ENCODE assay signal across 8 mouse cellular contexts in the genomic region with DNA sequence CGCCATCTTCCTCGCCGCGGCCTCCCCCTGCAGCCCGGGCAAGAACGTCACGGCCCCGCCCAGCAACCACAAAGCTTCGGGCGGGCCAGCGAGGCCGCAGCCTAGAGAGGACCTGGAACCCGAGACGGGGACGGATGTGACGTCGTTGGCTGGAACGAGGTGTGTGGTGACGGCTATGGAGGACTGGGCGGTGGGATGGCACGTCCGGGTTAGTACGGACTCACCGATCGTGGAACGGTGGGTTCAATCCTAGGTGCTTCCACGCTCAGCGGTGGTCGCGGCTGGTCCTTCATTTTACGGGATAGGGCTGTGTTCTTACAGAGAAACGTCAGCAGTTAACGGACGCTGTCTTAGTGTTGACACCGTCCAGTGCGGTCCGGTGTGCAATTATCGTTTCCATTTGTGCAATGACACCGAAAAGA. TPM values are rescaled to one million over a fixed set of nuclear protein-coding genes. Genes with fewer than 3 reads are reported as not detected.
DNase-seq lines count a peak whose midpoint lies in the region; ATAC-seq and TF ChIP-seq lines count a peak whose summit lies in the region.

A gene (minus strand): TSS at position 79 of the 422 bp plus-strand sequence.

- peak within 1 kb of the TSS; percentile 76 for H3K4me2 ChIP-seq in forebrain, embryonic 16.5 days (ENCODE audit: low read length)
- peak within 1 kb of the TSS; percentile 82 for H3K4me2 ChIP-seq in lung, embryonic 14.5 days

- ATAC-seq in G1E (ENCODE audit: extremely low read depth, insufficient number of reproducible peaks, low FRiP score, poor library complexity, severe bottlenecking), result peak; percentile 98
- peak; percentile 99 for ATAC-seq in forebrain, embryonic 16.5 days
- peak; percentile 100 for ATAC-seq in lung, embryonic 14.5 days (ENCODE audit: insufficient read depth)

- peak; percentile 92 for DNase-seq in G1E (ENCODE audit: low spot score)
- peak; percentile 98 to 99 for DNase-seq in cerebellum, adult 18-20 months
- peak; percentile 98 for DNase-seq in heart, postnatal 36 days
- DNase-seq in layer of hippocampus, adult 2 months (ENCODE audit: low spot score in 2 of 2), result peak; percentile 98 to 99
- peak; percentile 99 for DNase-seq in lung, embryonic 14.5 days
- DNase-seq in thymus, adult 2 months, result peak; percentile 96

- no peaks in the 10 kb centered on the region for H3K9me3 ChIP-seq in G1E (replicated peaks)
- H3K9me3 ChIP-seq in forebrain, embryonic 16.5 days (ENCODE audit: control insufficient read depth, low read length), result no peaks in the 10 kb centered on the region
- no peaks in the 10 kb centered on the region for H3K9me3 ChIP-seq in lung, embryonic 14.5 days (ENCODE audit: low read depth, low read length)

- H3K9ac ChIP-seq in forebrain, embryonic 16.5 days (replicated peaks; ENCODE audit: low read depth, low read length), result peak within 1 kb of the TSS; percentile 99
- peak within 1 kb of the TSS; percentile 95 for H3K9ac ChIP-seq in lung, embryonic 14.5 days

- TF ChIP-seq POLR2A in olfactory bulb, adult 2 months (IDR thresholded peaks at IDR 0.05; ENCODE audit: insufficient read depth, low read depth, low read length), result peak; percentile 92
- peak; percentile 74; the same call in 1 of the 2 replicates for TF ChIP-seq POLR2A in thymus, adult 2 months (IDR thresholded peaks at IDR 0.05; ENCODE audit: control insufficient read depth, extremely low read depth, insufficient read depth, low read length, poor library complexity)

- H3K4me1 ChIP-seq in G1E (ENCODE audit: insufficient read depth, low read depth, low read length), result peaks cover 43% of the 10 kb centered on the region
- peaks cover 21% of the 10 kb centered on the region for H3K4me1 ChIP-seq in forebrain, embryonic 16.5 days (replicated peaks; ENCODE audit: control insufficient read depth, insufficient read depth, low read length)
- peaks cover 7% of the 10 kb centered on the region for H3K4me1 ChIP-seq in lung, embryonic 14.5 days (ENCODE audit: insufficient read depth)
- H3K4me1 ChIP-seq in olfactory bulb, adult 2 months (ENCODE audit: control insufficient read depth, insufficient read depth, low read length), result no peaks in the 10 kb centered on the region
- H3K4me1 ChIP-seq in thymus, adult 2 months (replicated peaks; ENCODE audit: control insufficient read depth, insufficient read depth, low read length), result no peaks in the 10 kb centered on the region

- H3K36me3 ChIP-seq in G1E (replicated peaks), result peaks cover 60% of the 10 kb centered on the region
- peaks cover 8% of the 10 kb centered on the region for H3K36me3 ChIP-seq in forebrain, embryonic 16.5 days (ENCODE audit: control insufficient read depth, insufficient read depth)
- peaks cover 41% of the 10 kb centered on the region for H3K36me3 ChIP-seq in lung, embryonic 14.5 days (ENCODE audit: insufficient read depth)
- H3K36me3 ChIP-seq in thymus, adult 2 months (ENCODE audit: control insufficient read depth, insufficient read depth, low read length), result peaks cover 19% of the 10 kb centered on the region

- H3K27ac ChIP-seq in forebrain, embryonic 16.5 days (ENCODE audit: low read length), result peak within 1 kb of the TSS; percentile 93
- H3K27ac ChIP-seq in layer of hippocampus, adult 2 months, result peak within 1 kb of the TSS; percentile 98
- H3K27ac ChIP-seq in lung, embryonic 14.5 days (ENCODE audit: low read depth), result peak within 1 kb of the TSS; percentile 90
- peak within 1 kb of the TSS; percentile 95 for H3K27ac ChIP-seq in olfactory bulb, adult 2 months (ENCODE audit: insufficient read depth, low read depth, low read length)
- peak within 1 kb of the TSS; percentile 65; the same call in 1 of the 2 replicates for H3K27ac ChIP-seq in thymus, adult 2 months (ENCODE audit: control insufficient read depth, insufficient read depth, low read length)

- intact Hi-C loops in heart, postnatal 36 days (cut with DNase I), result loop anchor here (2.0 to 5.0 kb wide), 3 partner anchors 45 to 103 kb away; no protein-coding TSS in a partner anchor

- H3K27me3 ChIP-seq in G1E (ENCODE audit: insufficient read depth, low read length), result no peaks in the 10 kb centered on the region
- H3K27me3 ChIP-seq in forebrain, embryonic 16.5 days (replicated peaks; ENCODE audit: control insufficient read depth, insufficient read depth, low read length), result no peaks in the 10 kb centered on the region
- no peaks in the 10 kb centered on the region for H3K27me3 ChIP-seq in lung, embryonic 14.5 days (ENCODE audit: insufficient read depth, low read length)
- no peaks in the 10 kb centered on the region for H3K27me3 ChIP-seq in thymus, adult 2 months (ENCODE audit: control insufficient read depth, insufficient read depth, low read length)

- TF ChIP-seq CTCF in G1E (IDR thresholded peaks at IDR 0.05; ENCODE audit: low read depth, low read length), result no peak
- TF ChIP-seq CTCF in layer of hippocampus, adult 2 months (conservative IDR thresholded peaks at IDR 0.05), result no peak
- no peak for TF ChIP-seq CTCF in lung, embryonic 14.5 days (IDR thresholded peaks at IDR 0.05; ENCODE audit: low read depth)
- TF ChIP-seq CTCF in olfactory bulb, adult 2 months (IDR thresholded peaks at IDR 0.05; ENCODE audit: insufficient read depth, low read depth, low read length), result no peak
- TF ChIP-seq CTCF in thymus, adult 2 months (IDR thresholded peaks at IDR 0.05; ENCODE audit: borderline replicate concordance, control insufficient read depth, extremely low read depth, insufficient read depth, low read length, poor library complexity), result 0 out of 2 replicates have a peak, but pooled peaks have one; percentile 48

- H3K4me3 ChIP-seq in G1E (ENCODE audit: low read depth, low read length), result peak within 1 kb of the TSS; percentile 90
- peak within 1 kb of the TSS; percentile 95 for H3K4me3 ChIP-seq in forebrain, embryonic 16.5 days (replicated peaks; ENCODE audit: low read length)
- peak within 1 kb of the TSS; percentile 84 for H3K4me3 ChIP-seq in layer of hippocampus, adult 2 months
- H3K4me3 ChIP-seq in lung, embryonic 14.5 days (ENCODE audit: low read depth, low read length), result peak within 1 kb of the TSS; percentile 96
- peak within 1 kb of the TSS; percentile 76 for H3K4me3 ChIP-seq in olfactory bulb, adult 2 months (ENCODE audit: insufficient read depth, low read depth, low read length)
- peak within 1 kb of the TSS; percentile 63 for H3K4me3 ChIP-seq in thymus, adult 2 months (ENCODE audit: control insufficient read depth, insufficient read depth, low read length)

- WGBS in forebrain, embryonic 16.5 days, result under 1% methylated on average over 39 of the region's 39 CpGs
- under 1% methylated on average over 39 of the region's 39 CpGs for WGBS in lung, embryonic 14.5 days
- WGBS in olfactory bulb, adult 2 months, result under 1% methylated on average over 39 of the region's 39 CpGs
- whole genome bisulfite sequencing in thymus, adult 2 months, result under 1% methylated on average over 39 of the region's 39 CpGs

RNA-seq across cellular contexts. Expression of the gene that starts here (rescaled TPM):
- total RNA-seq in G1E (2014; fragmentation: Nextera tagmentation), result 176 and 198 TPM in 2 replicates
- total RNA-seq in G1E (2017), result 106 and 113 TPM in 2 replicates
- polyA plus RNA-seq in G1E (2012), result 30.9 and 31.6 TPM in 2 replicates
- polyA plus RNA-seq in forebrain, embryonic 16.5 days (2015; fragmentation: Nextera tagmentation; extraction: Ambion mirVana), result 230 and 262 TPM in 2 replicates
- 10 to 100 TPM; 50.8 to 52.1 TPM for total RNA-seq in heart, postnatal 36 days (2021)
- 100 to 1,000 TPM; 145 to 161 TPM for total RNA-seq in layer of hippocampus, adult 2 months (2021)
- 231 and 252 TPM in 2 replicates for polyA plus RNA-seq in lung, embryonic 14.5 days (2014; fragmentation: Nextera tagmentation; extraction: Ambion mirVana)
- polyA plus RNA-seq in olfactory bulb, adult 2 months (2012; ENCODE audit: insufficient read depth, insufficient read length, low replicate concordance, missing spikeins), result not detected in 2 replicates
- polyA plus RNA-seq in thymus, adult 2 months (2012; rRNA removed), result 17.0 and 18.9 TPM in 2 replicates

Comparison
In these comparisons a context has a peak if more than half of its experiments do, and no peak if none do; other contexts are left out.
1. Peak in every context shown above with its lines: DNase-seq, ATAC-seq, H3K4me3 ChIP-seq and H3K27ac ChIP-seq.